Mouse (Mus musculus): Measurements from ENCODE around the gene Pfdn6.
"Not testable (repeated sequence)": the region's sequence is repeated elsewhere in the genome, so short reads cannot be mapped to it uniquely, and the experiment has no call there.

GRCm38 (mm10) chr17:33903911-33904651 is 36.1 kb downstream of the Pfdn6 start:
- not testable (repeated sequence) for TF ChIP-seq CTCF (IDR thresholded peaks at IDR 0.05; ENCODE audit: low read depth, low read length); GATA1 (IDR thresholded peaks at IDR 0.05; ENCODE audit: borderline replicate concordance, low read length); TAL1 (conservative IDR thresholded peaks at IDR 0.05; ENCODE audit: low read depth, low read length); POLR2AphosphoS5 (IDR thresholded peaks at IDR 0.05; ENCODE audit: insufficient replicate concordance, low read depth, low read length); GATA2 (IDR thresholded peaks at IDR 0.05; ENCODE audit: borderline replicate concordance, low read depth, low read length)
